In the genomic region with DNA sequence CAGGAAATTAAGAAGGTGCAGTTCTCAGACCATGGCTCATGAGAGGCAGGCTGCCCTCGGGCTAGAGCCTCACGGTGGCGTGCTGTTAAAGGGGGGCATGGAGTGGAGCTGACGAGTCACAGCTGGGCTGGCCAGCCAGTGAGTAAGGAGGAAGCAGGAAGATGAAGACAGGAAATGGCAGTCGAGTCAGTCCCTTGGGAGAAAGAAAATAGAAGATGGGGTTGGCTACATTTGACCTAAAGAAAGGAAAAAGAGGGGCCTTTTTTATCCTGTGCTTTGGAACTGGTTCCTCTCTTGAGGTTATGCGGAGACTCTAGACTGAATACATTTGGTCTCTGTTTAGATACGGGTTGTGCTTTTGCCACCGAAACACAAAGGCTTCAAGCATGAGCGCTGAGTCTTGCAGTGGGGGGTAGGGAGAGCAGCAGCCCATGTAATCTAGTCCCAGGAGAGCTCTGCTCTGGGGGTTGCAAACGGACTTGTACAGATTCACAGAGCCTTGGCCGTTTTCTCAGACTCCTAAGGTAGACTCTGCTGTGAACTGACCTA, we compare ENCODE assay signal across 8 mouse cellular contexts. TPM values are rescaled to one million over a fixed set of nuclear protein-coding genes. Genes with fewer than 3 reads are reported as not detected.
DNase-seq lines count a peak whose midpoint lies in the region; ATAC-seq and TF ChIP-seq lines count a peak whose summit lies in the region.

No protein-coding gene starts in this region.

- no peaks in the 10 kb centered on the region for H3K27me3 ChIP-seq in kidney, adult 2 months (replicated peaks; ENCODE audit: control insufficient read depth, insufficient read depth, low read length)

- H3K4me3 ChIP-seq in kidney, adult 2 months (ENCODE audit: insufficient read depth, low read depth, low read length), result peak overlapping the region; percentile 1; the same call in 1 of the 2 replicates

- H3K4me1 ChIP-seq in kidney, adult 2 months (ENCODE audit: control insufficient read depth, insufficient read depth, low read length), result 0 out of 2 replicates have a peak, but pooled peaks cover 5% of the 10 kb centered on the region

- WGBS in kidney, adult 2 months, result 24% methylated on average over 11 of the region's 11 CpGs

- ATAC-seq in activated CD4-positive, CD25-positive, alpha-beta regulatory T cell, adult 4 months, result peak; percentile 40
- ATAC-seq in megakaryocyte, adult 5-6 weeks (ENCODE audit: poor library complexity, severe bottlenecking), result peak; percentile 52
- no peak for ATAC-seq in megakaryocyte-erythroid progenitor cell, adult 5-6 weeks (replicated peaks; ENCODE audit: low FRiP score, low TSS enrichment, poor library complexity, severe bottlenecking)

- DNase-seq in embryo, embryonic 11 days, result peak; percentile 12
- no peak for DNase-seq in embryo, embryonic 9.5 days (ENCODE audit: extremely low spot score)
- peak; percentile 31 for DNase-seq in kidney, adult 2 months
- DNase-seq in cerebellum, adult 11-12 months, result no peak
- DNase-seq in adipocyte (ENCODE audit: low spot score), result no peak

- TF ChIP-seq CTCF in kidney, adult 2 months (conservative IDR thresholded peaks at IDR 0.05; ENCODE audit: insufficient read depth, insufficient read length, low read depth, low read length), result no peak

- no peaks in the 10 kb centered on the region for H3K36me3 ChIP-seq in kidney, adult 2 months (ENCODE audit: control insufficient read depth, insufficient read depth, low read length)

- no peak for TF ChIP-seq POLR2A in kidney, adult 2 months (IDR thresholded peaks at IDR 0.05; ENCODE audit: low read depth, low read length)

- peak overlapping the region; percentile 52; the same call in 1 of the 2 replicates for H3K27ac ChIP-seq in kidney, adult 2 months (ENCODE audit: insufficient read depth, low read depth, low read length)

RNA-seq across cellular contexts. Expression of a gene that starts 23.1 kb away (rescaled TPM):
- 100 to 1,000 TPM; 230 to 269 TPM for polyA plus RNA-seq in activated CD4-positive, CD25-positive, alpha-beta regulatory T cell, adult 4 months (2017; shearing (Covaris generic))
- 6.2 and 9.4 TPM in 2 replicates for polyA plus RNA-seq in kidney, adult 2 months (2012; rRNA removed)
- 154 TPM in 2 replicates for total RNA-seq in megakaryocyte, adult 5-6 weeks (2015)
- 191 and 195 TPM in 2 replicates for total RNA-seq in megakaryocyte, adult 5-6 weeks (2017)
- 49.9 and 52.4 TPM in 2 replicates for total RNA-seq in megakaryocyte-erythroid progenitor cell, adult 5-6 weeks (2014; fragmentation: Nextera tagmentation)
- total RNA-seq in megakaryocyte-erythroid progenitor cell, adult 5-6 weeks (2017), result 70.5 and 76.3 TPM in 2 replicates

Comparison
In these comparisons a context has a peak if more than half of its experiments do, and no peak if none do; other contexts are left out.
1. DNase-seq: peak in embryo, embryonic 11 days (single experiment) and kidney, adult 2 months (single experiment); none in embryo, embryonic 9.5 days (single experiment), cerebellum, adult 11-12 months (single experiment) and adipocyte (single experiment).